Mouse (Mus musculus) left cerebral cortex, adult 9 months (tissue): Measurements from ENCODE around the gene Jtb.

Experiments used
- DNase-seq, 2 experiments: peaks; one replicate each; pipeline ENCODE4 v3.0.0; 2022; ENCODE audit warnings: low spot score in 2 of 2

Jtb gene

DNA sequence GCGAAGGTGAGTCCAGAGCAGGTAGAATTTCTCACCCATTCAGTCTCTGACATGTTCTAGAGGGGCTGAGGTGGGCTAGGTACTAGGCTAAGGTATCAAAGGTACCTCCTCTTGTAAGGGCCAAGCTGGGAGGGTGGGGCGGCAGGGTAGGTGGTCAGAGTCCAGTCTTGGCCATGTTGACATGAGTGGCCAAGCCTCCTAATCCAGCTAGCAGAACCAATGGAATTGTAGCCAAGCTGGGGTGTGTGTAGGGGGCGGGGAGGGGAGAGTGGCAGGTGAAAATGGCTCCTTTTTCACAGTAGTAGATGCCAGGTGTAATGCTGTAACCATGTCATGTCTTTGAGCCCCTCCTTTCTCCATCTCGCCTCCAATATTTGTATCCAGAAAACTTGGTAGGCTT lies 27.1 kb downstream of the Jtb start:
- DNase-seq: no peak

DNA sequence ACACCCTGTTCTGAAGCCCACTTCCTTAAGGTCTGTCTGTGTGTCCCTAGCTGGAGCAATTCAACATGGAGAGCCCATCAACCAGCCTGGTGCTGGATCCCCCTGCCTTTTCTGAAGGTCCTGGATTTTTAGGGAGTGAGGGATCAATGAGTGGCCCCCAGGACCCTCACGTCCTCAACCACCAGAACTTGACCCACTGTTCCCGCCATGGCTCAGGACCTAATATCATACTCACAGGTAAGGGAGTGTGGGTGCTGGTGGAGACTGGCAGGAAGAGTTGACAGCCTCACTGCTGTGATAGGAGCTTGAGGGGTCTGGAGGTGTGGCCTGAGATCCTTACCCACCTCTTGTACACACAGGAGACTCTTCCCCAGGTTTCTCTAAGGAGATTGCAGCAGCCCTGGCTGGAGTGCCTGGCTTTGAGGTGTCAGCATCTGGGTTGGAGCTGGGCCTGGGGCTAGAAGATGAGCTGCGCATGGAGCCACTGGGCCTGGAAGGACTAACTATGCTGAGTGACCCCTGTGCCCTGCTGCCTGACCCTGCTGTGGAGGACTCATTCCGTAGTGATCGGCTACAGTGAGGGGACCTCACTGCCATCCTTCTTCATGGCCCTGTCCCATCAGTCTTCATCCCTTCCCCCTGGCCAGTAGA lies 31.8 kb downstream of the Jtb start:
- DNase-seq: no peak

DNA sequence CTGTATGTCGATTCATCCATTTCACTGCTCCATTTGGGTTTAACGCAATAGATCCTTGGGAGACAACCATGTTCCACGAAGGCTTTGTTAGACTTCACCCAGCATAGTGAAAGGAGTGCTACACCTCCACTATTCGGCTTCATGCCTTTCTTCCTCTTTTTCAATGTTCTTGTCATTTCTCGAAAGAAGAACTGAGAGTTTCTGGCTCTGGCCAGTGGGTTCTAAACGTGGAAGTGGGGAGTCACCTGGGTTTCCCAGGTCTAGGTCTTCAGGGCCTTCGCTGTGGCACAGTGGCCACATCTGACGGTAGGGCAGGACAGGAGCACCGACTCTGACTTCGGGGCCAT lies 33.3 kb downstream of the Jtb start:
- no peak for DNase-seq

DNA sequence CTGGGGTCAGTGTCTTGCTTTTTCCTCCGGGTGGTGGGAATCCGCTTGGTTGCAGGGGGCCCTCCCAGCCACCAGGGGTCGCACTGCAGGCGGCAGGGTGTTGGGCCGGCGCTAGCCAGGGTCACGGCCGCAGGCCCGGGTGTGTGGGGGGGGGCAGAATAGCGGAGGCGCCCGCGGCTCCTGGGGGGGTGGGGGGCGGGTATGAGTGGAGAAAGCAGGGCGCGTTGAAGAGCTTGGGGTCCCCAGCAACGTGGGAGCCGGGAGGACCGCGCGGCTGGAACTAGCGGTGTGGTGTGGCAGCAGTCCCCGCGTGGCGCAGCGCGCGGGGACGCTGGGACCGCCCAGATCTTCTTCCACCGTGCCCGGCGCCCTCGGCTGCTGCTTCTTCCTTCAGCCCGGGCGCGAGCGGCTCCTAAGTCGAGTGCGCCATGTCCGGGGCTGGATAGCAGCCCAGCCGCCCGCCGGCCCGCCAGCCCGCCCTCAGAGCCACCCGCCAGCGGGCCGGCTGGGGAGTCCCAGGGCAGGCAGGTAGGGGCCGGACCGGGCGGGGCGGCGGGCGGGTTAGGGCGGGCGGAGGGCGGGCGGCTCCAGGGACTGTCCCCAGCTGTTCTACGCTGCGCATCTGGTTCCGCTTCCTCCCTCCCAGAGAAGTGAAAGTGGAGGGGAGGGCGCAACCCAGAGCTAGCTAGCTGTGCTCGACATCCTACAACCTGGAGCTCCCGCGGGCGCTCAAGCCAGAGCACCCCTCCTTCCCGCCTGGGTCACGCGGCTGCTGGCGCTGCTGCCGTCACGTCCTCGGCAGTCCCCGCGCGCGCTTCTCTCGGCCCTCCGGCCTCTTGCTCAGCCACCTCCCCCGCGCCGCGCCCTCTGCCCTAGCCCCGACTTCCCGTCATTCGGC lies 33.9 kb downstream of the Jtb start, which contains the start of gene Dennd4b:
Gene Dennd4b (plus strand): TSS at position 152 of the 898 bp plus-strand sequence.
- DNase-seq: peak; percentile 72 to 88

DNA sequence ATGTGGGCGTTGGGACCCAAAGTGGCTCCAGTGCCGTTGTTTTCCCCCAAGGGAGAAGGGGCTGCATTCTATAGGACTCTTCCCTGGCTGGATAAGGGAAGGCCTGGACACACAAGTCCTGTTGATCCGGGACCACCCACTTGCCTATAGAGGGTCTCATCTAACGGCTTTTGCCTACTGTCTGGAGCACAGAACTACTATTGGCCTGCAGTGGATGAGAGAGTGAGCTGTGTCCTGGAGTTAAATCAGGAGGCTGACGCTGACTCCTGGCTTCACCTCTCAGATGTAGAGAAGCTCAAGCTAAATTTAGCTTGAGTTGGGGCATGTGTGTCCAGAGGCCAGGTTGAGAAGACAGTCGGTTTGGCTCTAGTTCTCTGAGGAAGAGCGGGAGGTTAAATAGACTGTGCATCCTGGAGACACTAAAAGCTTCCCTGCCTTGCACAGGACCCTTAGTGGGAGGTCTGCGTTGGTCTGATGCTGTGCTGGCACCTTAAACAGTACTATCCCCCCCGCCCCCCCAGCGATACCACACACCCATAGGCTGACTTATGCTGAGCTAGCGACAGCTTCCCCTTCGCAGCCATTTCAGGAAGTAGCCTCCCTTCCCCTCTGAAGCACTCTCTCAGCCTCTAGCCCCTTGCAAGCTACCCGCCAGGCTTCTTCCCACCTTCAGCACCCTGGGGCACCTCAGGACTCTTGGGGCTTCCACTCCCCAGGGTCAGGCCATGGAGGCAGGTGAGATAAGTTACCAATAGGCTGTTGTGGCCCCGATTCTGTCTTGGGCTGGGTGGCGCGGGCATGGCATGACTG lies 34.7 kb downstream of the Jtb start:
- no peak for DNase-seq

DNA sequence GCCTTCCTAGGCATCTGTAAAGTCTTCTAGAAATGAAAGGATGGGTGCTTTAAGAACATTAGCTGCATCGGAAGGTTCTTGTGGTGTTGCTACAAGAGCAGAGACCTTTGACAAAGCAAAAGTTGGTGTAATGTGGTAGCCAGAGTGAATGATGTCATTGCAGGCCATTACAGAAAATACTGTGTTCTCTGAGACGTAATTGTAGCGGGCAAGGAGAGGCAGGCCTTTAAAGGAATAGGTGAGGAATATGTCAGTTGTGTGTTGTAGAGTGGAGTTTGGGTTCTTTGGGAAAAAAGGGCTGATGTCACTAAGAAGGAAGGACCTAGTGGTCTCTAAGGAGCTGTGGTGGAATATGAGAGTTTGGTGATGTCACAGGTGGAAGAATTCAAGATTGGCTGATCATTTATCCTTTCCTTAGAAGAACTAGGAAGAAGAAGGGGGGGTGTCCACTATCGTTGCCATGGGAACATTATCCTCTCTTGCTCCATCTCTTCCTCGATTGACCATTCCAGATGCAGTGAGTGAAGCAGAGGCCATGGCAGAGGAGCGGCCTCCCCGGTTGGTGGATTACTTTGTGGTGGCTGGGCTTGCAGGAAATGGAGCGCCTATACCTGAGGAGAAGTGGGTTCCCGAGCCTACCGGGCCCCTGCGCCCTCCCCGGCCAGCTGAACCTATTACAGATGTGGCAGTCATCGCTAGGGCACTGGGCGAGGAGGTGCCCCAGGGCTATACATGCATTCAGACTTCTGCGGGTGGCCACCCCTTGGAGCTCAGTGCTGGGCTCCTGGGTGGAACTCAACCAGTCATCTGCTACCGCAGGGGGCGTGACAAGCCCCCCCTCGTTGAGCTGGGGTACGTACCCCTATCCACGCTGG lies 35.7 kb downstream of the Jtb start:
- DNase-seq: no peak

DNA sequence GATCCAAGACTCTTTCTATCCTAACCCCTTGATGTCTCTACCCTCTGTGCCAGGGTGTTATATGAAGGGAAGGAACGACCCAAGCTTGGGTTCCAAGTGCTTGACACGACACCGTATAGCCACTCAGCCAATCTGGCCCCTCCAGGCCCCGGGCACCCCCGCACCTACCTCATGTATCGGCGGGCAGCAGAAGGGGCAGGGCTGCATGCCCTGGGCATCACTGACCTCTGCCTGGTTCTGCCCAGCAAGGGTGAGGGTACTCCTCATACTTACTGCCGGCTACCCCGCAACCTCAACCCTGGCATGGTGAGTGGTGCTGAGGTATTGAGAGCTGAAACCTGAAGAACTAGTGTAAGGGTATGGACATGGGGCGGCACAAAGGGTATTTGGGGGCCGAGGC lies 36.8 kb downstream of the Jtb start:
- DNase-seq: no peak

DNA sequence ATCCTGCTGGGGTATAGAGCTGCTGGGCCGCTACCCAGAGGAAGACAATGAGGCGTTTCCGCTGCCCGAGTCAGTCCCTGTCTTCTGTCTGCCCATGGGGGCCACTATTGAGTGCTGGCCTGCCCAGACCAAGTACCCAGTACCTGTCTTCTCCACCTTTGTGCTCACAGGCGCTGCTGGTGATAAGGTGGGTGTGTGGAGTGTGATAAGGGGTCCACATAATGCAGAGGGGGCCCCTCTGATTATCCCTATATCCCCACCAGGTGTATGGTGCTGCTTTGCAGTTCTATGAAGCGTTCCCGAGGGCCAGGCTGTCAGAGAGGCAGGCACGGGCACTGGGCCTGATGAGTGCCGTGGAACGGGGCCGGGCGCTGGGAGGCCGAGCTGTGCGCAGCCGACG lies 37.6 kb downstream of the Jtb start:
- no peak for DNase-seq

DNA sequence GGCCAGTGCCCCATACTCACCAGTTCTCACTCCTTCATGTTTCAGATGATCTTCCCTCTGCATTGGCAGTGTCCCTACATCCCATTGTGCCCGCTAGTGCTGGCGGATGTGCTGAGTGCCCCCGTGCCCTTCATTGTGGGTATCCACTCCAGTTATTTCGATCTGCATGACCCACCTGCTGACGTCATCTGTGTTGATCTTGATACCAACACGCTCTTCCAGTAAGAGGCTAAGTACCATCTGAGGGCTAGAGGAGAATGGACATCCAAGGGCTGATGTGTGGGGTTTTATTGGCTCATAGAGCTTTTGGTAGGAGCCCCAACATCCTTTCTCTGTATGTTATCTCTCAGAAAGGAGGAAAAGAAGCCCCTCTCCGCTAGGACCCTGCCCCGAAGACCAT lies 39.4 kb downstream of the Jtb start:
- DNase-seq: no peak

DNA sequence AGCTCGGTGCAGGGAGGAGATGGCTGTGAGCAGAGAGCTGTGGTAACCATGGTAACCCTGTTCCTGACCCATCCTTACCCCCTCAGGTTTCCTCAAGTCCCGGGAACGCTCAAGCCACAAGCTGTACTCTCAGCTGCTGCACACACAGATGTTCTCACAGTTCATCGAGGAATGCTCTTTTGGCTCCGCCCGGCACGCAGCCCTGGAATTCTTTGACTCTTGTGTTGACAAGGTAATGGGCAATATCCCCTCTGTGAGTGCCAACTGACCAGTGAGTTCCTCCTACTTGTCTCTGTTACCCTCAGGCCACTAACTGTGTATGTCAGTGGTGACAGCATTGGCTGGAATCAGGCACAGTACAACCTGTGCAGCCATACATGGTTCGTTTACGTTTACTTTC lies 40.8 kb downstream of the Jtb start:
- DNase-seq: no peak

DNA sequence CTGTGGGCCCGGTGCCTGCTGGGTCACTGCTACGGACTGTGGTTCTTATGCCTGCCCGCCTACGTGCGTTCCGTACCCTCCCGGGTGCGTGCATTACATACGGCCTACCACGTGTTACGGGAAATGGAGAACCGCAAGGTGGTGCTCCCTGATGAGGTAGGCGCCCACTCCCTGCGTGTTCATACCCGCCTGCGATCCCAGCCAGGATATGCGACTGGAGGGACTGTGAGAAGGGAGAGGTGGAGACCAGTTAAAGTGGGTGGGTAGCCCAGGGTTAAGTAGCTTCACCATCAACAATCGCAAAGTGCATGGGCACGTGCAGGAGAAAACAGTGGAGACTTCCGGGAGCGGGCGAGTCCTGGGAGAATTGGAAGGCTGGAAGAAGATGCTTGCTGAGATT lies 42.5 kb downstream of the Jtb start:
- no peak for DNase-seq

DNA sequence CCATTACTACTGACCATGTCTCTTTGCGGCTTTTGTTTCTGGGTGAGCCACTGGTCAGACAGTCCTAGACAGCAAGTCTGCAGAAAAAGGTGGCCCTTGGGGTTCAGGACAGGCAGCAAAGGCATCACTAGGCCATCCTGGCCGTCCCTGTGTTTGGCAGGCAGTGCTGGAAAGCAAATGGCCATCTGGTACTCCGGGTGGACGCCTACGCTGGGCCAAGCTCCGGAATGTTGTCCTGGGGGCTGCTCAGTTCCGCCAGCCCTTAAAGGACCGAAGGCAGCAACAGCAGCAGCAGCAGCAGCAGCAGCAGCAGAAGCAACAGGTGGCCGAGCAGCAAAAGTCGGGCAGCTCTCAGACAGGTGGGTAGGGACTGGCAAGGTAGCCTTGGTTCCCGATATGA lies 43.9 kb downstream of the Jtb start:
- no peak for DNase-seq

DNA sequence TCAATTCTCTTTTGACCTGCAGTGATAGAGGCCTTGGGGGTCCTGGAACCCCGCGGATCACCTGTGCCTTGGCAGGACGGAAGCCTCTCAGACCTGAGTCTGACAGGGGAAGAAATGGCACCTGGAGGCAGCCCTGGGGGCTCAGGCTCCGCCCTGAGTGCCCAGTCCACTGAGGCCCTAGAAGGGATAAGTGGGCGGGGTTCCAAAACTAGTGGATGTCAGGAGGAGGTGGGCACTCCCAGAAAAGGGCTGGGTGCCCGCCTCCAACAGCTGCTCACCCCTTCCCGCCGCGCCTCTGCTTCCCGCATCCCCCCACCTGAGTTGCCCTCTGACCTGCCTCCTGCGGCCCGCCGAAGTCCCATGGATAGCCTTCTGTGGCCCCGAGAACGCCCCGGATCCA lies 45.5 kb downstream of the Jtb start:
- no peak for DNase-seq

DNA sequence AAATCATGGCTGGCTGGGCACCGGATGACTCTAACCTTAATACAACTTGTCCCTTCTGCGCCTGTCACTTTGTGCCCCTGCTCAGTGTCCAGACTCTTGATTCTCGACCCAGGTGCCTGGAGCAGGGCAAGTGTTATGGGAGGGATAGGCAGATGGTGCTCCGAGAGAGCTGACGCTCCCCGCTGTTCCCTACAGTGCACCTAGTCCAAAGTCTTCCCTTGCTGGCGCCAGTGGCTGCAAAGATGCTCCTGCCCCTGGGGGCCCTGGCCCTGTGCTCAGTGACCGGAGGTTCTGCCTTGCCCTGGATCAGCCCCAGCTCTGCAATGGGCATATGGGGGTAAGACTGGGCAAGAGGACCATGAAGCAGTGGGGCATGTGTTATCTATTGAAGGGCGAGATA lies 46.4 kb downstream of the Jtb start:
- DNase-seq: no peak

DNA sequence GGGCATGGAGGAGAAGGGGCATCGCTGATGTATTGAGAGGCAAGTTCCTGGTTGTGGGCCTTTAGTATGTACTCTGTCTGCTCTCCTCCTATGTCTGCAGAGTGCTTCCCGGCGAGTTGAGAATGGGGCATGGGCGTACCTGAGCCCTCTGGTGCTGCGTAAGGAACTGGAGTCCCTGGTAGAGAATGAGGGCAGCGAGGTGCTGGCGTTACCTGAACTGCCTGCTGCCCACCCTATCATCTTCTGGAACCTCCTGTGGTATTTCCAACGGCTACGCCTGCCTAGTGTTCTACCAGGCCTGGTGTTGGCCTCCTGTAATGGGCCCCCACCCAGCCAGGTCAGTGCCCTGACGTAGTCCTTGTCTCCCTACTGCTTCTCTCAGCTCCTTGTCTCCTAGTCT lies 46.8 kb downstream of the Jtb start:
- DNase-seq: no peak

DNA sequence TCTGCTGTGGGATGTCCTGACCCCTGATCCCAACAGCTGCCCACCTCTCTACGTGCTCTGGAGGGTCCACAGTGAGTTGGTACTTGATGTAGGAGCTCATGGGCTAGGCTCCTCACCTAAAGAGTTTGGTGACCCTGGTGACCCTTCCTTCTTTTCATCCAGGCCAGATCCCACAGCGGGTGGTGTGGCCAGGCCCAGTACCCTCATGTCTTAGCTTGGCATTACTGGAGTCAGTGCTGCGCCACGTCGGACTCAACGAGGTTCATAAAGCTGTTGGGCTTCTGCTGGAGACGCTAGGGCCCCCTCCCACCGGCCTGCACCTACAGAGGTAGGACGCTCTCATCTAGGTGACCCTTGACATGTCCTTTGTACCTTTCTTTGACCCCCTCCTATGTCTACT lies 47.8 kb downstream of the Jtb start:
- no peak for DNase-seq

DNA sequence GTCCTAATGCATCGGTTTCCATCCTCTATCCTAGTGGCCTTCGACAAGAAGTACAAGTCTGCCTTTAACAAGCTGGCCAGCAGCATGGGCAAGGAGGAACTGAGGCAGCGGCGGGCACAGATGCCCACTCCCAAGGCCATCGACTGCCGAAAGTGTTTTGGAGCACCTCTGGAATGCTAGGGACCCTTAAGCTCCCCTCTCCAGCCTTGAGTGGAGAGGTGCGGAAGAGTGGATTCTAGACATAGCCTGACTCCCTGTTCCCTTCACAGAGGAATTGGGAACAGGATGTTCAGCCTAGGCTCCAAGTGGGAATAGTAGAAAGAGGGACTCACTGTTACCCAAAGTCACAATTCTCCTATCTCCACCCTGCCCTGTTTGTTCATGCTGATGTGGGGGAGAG lies 48.3 kb downstream of the Jtb start:
- DNase-seq: no peak

DNA sequence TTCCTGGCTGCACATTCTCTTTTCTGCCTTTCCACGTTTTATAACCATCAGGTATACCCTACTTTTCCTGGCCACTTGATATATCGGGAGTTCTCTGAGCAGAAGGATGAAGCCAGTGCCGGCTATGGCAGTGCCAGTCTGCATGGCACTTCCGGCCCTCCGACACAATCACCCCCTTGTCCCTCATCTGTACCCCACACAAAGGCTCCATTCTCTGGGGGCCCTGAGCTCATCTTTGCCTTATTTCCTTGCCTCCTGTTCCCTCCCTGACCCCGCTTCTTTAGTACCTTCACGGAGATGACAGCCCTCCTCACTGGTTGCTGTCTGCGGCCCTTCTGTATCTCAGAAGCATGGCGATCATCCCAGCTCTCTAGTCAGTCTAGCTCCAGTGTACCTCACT lies 49.3 kb downstream of the Jtb start:
- DNase-seq: peak in 1 of 2 experiments; percentile 38

DNA sequence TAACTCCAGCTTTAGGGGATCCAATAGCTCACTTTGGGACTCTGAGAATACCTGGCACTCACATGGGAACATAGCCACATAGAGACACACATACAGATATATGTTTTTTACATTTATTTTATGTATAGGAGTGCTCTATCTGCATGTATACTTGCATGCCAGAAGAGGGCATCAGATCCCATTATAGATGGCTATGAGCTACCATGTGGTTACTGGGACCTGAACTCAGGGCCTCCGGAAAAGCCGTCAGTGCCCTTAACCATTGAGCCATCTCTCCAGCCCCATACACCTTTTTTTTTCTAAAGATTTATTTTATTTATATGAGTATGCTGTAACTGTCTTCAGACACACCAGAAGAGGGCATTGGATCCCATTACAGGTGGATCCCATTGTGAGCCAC lies 52.8 kb downstream of the Jtb start:
- no peak for DNase-seq
